Mouse (Mus musculus): ENCODE results near the gene Rbm42. TPM values are rescaled to one million over a fixed set of nuclear protein-coding genes. Genes with fewer than 3 reads are reported as not detected.

The Rbm42 gene
- total and polyA plus RNA-seq, 2 experiments: 17.1 to 36.7 TPM

DNA sequence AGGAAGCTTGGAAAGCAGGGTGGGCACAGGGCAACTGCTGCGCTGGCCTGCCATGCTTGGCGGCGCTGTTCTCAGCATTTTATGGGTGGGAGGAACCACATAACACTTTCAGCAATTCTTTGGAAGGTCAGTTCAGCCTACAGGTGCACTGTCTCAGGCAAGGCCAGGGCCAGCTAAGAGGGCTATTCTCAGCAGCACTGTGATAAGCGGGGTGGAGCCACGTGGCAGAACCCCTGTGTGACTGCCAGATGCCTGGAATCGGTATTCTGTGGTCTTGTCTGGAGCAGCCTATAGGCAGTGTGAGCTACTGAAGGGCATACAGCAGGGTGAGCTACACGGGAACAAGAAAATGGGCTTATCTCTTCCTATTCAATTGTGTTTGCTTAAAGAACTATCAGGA, 40.1 kb downstream of the Rbm42 start:
- TF ChIP-seq POLR2A (IDR thresholded peaks at IDR 0.05; ENCODE audit: extremely low read depth, insufficient read depth, low read length) (no peak), CTCF (IDR thresholded peaks at IDR 0.05; ENCODE audit: low read depth, low read length) (no peak)
- Histone ChIP-seq H3K4me1 (ENCODE audit: control insufficient read depth, insufficient read depth, low read length) (no peaks in the 10 kb centered on the region), H3K27me3 (ENCODE audit: control insufficient read depth, insufficient read depth, low read length) (no peaks in the 10 kb centered on the region), H3K9ac (ENCODE audit: low read depth, low read length) (no peak overlapping the region), H3K4me3 (ENCODE audit: insufficient read depth, low read depth, low read length) (no peak overlapping the region), H3K36me3 (ENCODE audit: control insufficient read depth, insufficient read depth, low read length) (no peaks in the 10 kb centered on the region), H3K27ac (replicated peaks; ENCODE audit: insufficient read depth, low read depth, low read length) (no peak overlapping the region), H3K79me2 (ENCODE audit: control insufficient read depth, insufficient read depth, low read length) (no peaks in the 10 kb centered on the region)
- no peak for DNase-seq (ENCODE audit: extremely low read depth, low read depth, low spot score)
- 75% methylated on average over 7 of the region's 7 CpGs for WGBS

GRCm38 (mm10) chr7:30608476-30608875, 41.6 kb downstream of the Rbm42 start:
- TF ChIP-seq POLR2A (IDR thresholded peaks at IDR 0.05; ENCODE audit: extremely low read depth, insufficient read depth, low read length) (no peak), CTCF (IDR thresholded peaks at IDR 0.05; ENCODE audit: low read depth, low read length) (no peak)
- no peak overlapping the region for H3K4me3 ChIP-seq (ENCODE audit: insufficient read depth, low read depth, low read length)
- WGBS: 66% methylated on average over 16 of the region's 16 CpGs
- no peaks in the 10 kb centered on the region for H3K36me3 ChIP-seq (ENCODE audit: control insufficient read depth, insufficient read depth, low read length)
- H3K9ac ChIP-seq (ENCODE audit: low read depth, low read length): no peak overlapping the region
- no peaks in the 10 kb centered on the region for H3K4me1 ChIP-seq (ENCODE audit: control insufficient read depth, insufficient read depth, low read length)
- H3K27me3 ChIP-seq (ENCODE audit: control insufficient read depth, insufficient read depth, low read length): no peaks in the 10 kb centered on the region
- no peak for DNase-seq (ENCODE audit: extremely low read depth, low read depth, low spot score)
- H3K79me2 ChIP-seq (ENCODE audit: control insufficient read depth, insufficient read depth, low read length): no peaks in the 10 kb centered on the region
- H3K27ac ChIP-seq (replicated peaks; ENCODE audit: insufficient read depth, low read depth, low read length): no peak overlapping the region

GRCm38 (mm10) chr7:30607706-30608309, 42.3 kb downstream of the Rbm42 start:
- peak; percentile 84 for TF ChIP-seq CTCF (IDR thresholded peaks at IDR 0.05; ENCODE audit: low read depth, low read length)
- no peak for TF ChIP-seq POLR2A (IDR thresholded peaks at IDR 0.05; ENCODE audit: extremely low read depth, insufficient read depth, low read length)
- Histone ChIP-seq H3K27me3 (ENCODE audit: control insufficient read depth, insufficient read depth, low read length) (no peaks in the 10 kb centered on the region), H3K79me2 (ENCODE audit: control insufficient read depth, insufficient read depth, low read length) (no peaks in the 10 kb centered on the region), H3K36me3 (ENCODE audit: control insufficient read depth, insufficient read depth, low read length) (no peaks in the 10 kb centered on the region), H3K4me1 (ENCODE audit: control insufficient read depth, insufficient read depth, low read length) (no peaks in the 10 kb centered on the region), H3K27ac (replicated peaks; ENCODE audit: insufficient read depth, low read depth, low read length) (no peak overlapping the region), H3K9ac (ENCODE audit: low read depth, low read length) (no peak overlapping the region), H3K4me3 (ENCODE audit: insufficient read depth, low read depth, low read length) (no peak overlapping the region)
- DNase-seq (ENCODE audit: extremely low read depth, low read depth, low spot score): peak; percentile 28
- WGBS: 32% methylated on average over 8 of the region's 8 CpGs

DNA sequence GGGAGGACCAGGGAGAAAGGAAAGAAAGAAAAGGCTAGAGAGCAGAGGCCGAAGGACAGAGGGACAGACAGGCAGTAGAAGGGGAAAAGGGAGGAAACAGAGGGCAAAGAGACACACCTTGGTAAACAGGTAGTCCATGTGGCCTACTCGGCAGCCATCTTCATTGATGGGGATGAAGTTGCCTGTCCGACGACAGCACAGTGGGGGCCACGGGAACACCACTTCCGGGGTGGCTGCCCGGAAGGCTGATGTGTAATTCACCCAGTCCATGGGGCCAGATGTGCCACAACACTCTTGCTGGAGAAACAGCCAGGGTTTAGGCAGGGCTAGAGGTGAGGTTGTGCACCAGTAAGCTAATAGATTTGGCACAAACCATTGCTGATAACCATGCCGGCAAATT, 45.2 kb downstream of the Rbm42 start:
- peaks cover 4% of the 10 kb centered on the region; the same call in 1 of the 2 replicates for H3K4me1 ChIP-seq (ENCODE audit: control insufficient read depth, insufficient read depth, low read length)
- WGBS: 85% methylated on average over 8 of the region's 8 CpGs
- no peak overlapping the region for H3K27ac ChIP-seq (replicated peaks; ENCODE audit: insufficient read depth, low read depth, low read length)
- TF ChIP-seq POLR2A (IDR thresholded peaks at IDR 0.05; ENCODE audit: extremely low read depth, insufficient read depth, low read length) (no peak), CTCF (IDR thresholded peaks at IDR 0.05; ENCODE audit: low read depth, low read length) (no peak)
- H3K9ac ChIP-seq (ENCODE audit: low read depth, low read length): no peak overlapping the region
- no peaks in the 10 kb centered on the region for H3K27me3 ChIP-seq (ENCODE audit: control insufficient read depth, insufficient read depth, low read length)
- DNase-seq (ENCODE audit: extremely low read depth, low read depth, low spot score): no peak
- no peak overlapping the region for H3K4me3 ChIP-seq (ENCODE audit: insufficient read depth, low read depth, low read length)
- no peaks in the 10 kb centered on the region for H3K36me3 ChIP-seq (ENCODE audit: control insufficient read depth, insufficient read depth, low read length)
- no peaks in the 10 kb centered on the region for H3K79me2 ChIP-seq (ENCODE audit: control insufficient read depth, insufficient read depth, low read length)

DNA sequence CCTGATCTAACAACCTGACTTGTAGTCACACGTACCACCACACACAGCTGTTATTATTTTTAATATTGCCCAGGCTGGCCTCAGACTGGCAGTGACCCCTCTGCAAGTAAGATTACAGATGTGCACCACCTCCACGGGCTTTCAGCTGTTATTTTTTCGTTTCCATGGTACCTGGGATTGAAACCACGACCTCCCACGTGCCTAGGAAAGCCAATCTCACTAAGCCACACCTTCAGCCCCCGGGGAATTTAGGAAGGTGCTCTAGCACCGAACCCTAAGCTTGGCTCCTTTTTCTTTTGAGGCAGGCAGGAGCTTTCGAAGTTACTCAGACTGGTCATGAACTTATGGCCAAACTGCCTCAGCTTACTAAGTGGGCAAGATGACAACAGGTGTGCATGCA, 45.7 kb downstream of the Rbm42 start:
- no peak for DNase-seq (ENCODE audit: extremely low read depth, low read depth, low spot score)
- Histone ChIP-seq H3K79me2 (ENCODE audit: control insufficient read depth, insufficient read depth, low read length) (no peaks in the 10 kb centered on the region), H3K4me1 (ENCODE audit: control insufficient read depth, insufficient read depth, low read length) (peaks cover 4% of the 10 kb centered on the region; the same call in 1 of the 2 replicates), H3K4me3 (ENCODE audit: insufficient read depth, low read depth, low read length) (no peak overlapping the region), H3K9ac (ENCODE audit: low read depth, low read length) (no peak overlapping the region), H3K27ac (replicated peaks; ENCODE audit: insufficient read depth, low read depth, low read length) (no peak overlapping the region), H3K36me3 (ENCODE audit: control insufficient read depth, insufficient read depth, low read length) (no peaks in the 10 kb centered on the region), H3K27me3 (ENCODE audit: control insufficient read depth, insufficient read depth, low read length) (no peaks in the 10 kb centered on the region)
- TF ChIP-seq POLR2A (IDR thresholded peaks at IDR 0.05; ENCODE audit: extremely low read depth, insufficient read depth, low read length): no peak
- no peak for TF ChIP-seq CTCF (IDR thresholded peaks at IDR 0.05; ENCODE audit: low read depth, low read length)
- 67% methylated on average over 8 of the region's 8 CpGs for WGBS

GRCm38 (mm10) chr7:30602583-30602982, 47.5 kb downstream of the Rbm42 start:
- no peak overlapping the region for H3K9ac ChIP-seq (ENCODE audit: low read depth, low read length)
- H3K4me3 ChIP-seq (ENCODE audit: insufficient read depth, low read depth, low read length): no peak overlapping the region
- H3K36me3 ChIP-seq (ENCODE audit: control insufficient read depth, insufficient read depth, low read length): no peaks in the 10 kb centered on the region
- WGBS: 37% methylated on average over 3 of the region's 3 CpGs
- no peak overlapping the region for H3K27ac ChIP-seq (replicated peaks; ENCODE audit: insufficient read depth, low read depth, low read length)
- H3K79me2 ChIP-seq (ENCODE audit: control insufficient read depth, insufficient read depth, low read length): no peaks in the 10 kb centered on the region
- DNase-seq (ENCODE audit: extremely low read depth, low read depth, low spot score): no peak
- no peaks in the 10 kb centered on the region for H3K27me3 ChIP-seq (ENCODE audit: control insufficient read depth, insufficient read depth, low read length)
- no peak for TF ChIP-seq CTCF (IDR thresholded peaks at IDR 0.05; ENCODE audit: low read depth, low read length)
- TF ChIP-seq POLR2A (IDR thresholded peaks at IDR 0.05; ENCODE audit: extremely low read depth, insufficient read depth, low read length): no peak
- H3K4me1 ChIP-seq (ENCODE audit: control insufficient read depth, insufficient read depth, low read length): peaks cover 4% of the 10 kb centered on the region; the same call in 1 of the 2 replicates
